Mouse (Mus musculus): ENCODE measurements at regions not wholly inside any gene's neighbourhood (a gene's known extent, or its start where the extent isn't known, plus 50 kb on each side); places are given as distances from the start of the nearest gene placed in this dataset.

GRCm38 (mm10) chr6:51168775-51169695 is 263.4 kb upstream of the Nfe2l3 start:
- Histone ChIP-seq H3K27ac (peak overlapping the region; percentile 87), H3K36me3 (replicated peaks) (no peaks in the 10 kb centered on the region), H3K4me3 (peak overlapping the region; percentile 50), H3K9me3 (no peaks in the 10 kb centered on the region), H3K4me1 (peaks cover 59% of the 10 kb centered on the region), H3K27me3 (ENCODE audit: poor library complexity, severe bottlenecking) (peaks cover 58% of the 10 kb centered on the region)
- DNase-seq (ENCODE audit: extremely low spot score, low spot score), result peak; percentile 62
- 2% methylated on average over 38 of the region's 38 CpGs for WGBS

- Histone ChIP-seq H3K4me1 (peaks cover 64% of the 10 kb centered on the region), H3K4me3 (peak overlapping the region; percentile 40), H3K27ac (peak overlapping the region; percentile 87), H3K9me3 (no peaks in the 10 kb centered on the region), H3K36me3 (replicated peaks) (no peaks in the 10 kb centered on the region), H3K27me3 (ENCODE audit: poor library complexity, severe bottlenecking) (peaks cover 67% of the 10 kb centered on the region)
- DNase-seq (ENCODE audit: extremely low spot score, low spot score), result peak; percentile 68
- under 1% methylated on average over 22 of the region's 22 CpGs for WGBS
These were observed 262.5 kb upstream of the Nfe2l3 start for GRCm38 (mm10) chr6:51169971-51170411.

- H3K27ac ChIP-seq, result peak overlapping the region; percentile 87
- peaks cover 71% of the 10 kb centered on the region for H3K27me3 ChIP-seq (ENCODE audit: poor library complexity, severe bottlenecking)
- peaks cover 63% of the 10 kb centered on the region for H3K4me1 ChIP-seq
- peak; percentile 67 for DNase-seq (ENCODE audit: extremely low spot score, low spot score)
- no peaks in the 10 kb centered on the region for H3K36me3 ChIP-seq (replicated peaks)
- H3K9me3 ChIP-seq, result no peaks in the 10 kb centered on the region
- peak overlapping the region; percentile 40 for H3K4me3 ChIP-seq
- 0% methylated on average over 11 of the region's 11 CpGs for WGBS
These were observed 262.1 kb upstream of the Nfe2l3 start for GRCm38 (mm10) chr6:51170414-51170813.

GRCm38 (mm10) chr6:51170871-51171270 is 261.6 kb upstream of the Nfe2l3 start:
- 0 out of 2 replicates have a peak overlapping the region, but pooled peaks have one; percentile 25 for H3K27ac ChIP-seq
- peaks cover 71% of the 10 kb centered on the region for H3K27me3 ChIP-seq (ENCODE audit: poor library complexity, severe bottlenecking)
- H3K4me1 ChIP-seq, result peaks cover 59% of the 10 kb centered on the region
- peak; percentile 72 for DNase-seq (ENCODE audit: extremely low spot score, low spot score)
- H3K36me3 ChIP-seq (replicated peaks), result no peaks in the 10 kb centered on the region
- WGBS, result under 1% methylated on average over 11 of the region's 11 CpGs
- 0 out of 2 replicates have a peak overlapping the region, but pooled peaks have one; percentile 40 for H3K4me3 ChIP-seq
- no peaks in the 10 kb centered on the region for H3K9me3 ChIP-seq

GRCm38 (mm10) chr6:51171761-51172160 is 260.7 kb upstream of the Nfe2l3 start:
- Histone ChIP-seq H3K36me3 (replicated peaks) (no peaks in the 10 kb centered on the region), H3K9me3 (no peaks in the 10 kb centered on the region), H3K27ac (peak overlapping the region; percentile 74), H3K4me1 (peaks cover 56% of the 10 kb centered on the region), H3K27me3 (ENCODE audit: poor library complexity, severe bottlenecking) (peaks cover 78% of the 10 kb centered on the region), H3K4me3 (peak overlapping the region; percentile 41; the same call in 1 of the 2 replicates)
- DNase-seq (ENCODE audit: extremely low spot score, low spot score), result peak; percentile 75
- under 1% methylated on average over 22 of the region's 22 CpGs for WGBS

- Histone ChIP-seq H3K27ac (peak overlapping the region; percentile 74), H3K27me3 (ENCODE audit: poor library complexity, severe bottlenecking) (peaks cover 80% of the 10 kb centered on the region), H3K9me3 (no peaks in the 10 kb centered on the region), H3K36me3 (replicated peaks) (no peaks in the 10 kb centered on the region), H3K4me1 (peaks cover 56% of the 10 kb centered on the region), H3K4me3 (peak overlapping the region; percentile 41)
- WGBS, result 2% methylated on average over 12 of the region's 12 CpGs
- DNase-seq (ENCODE audit: extremely low spot score, low spot score), result no peak
These were observed 260.1 kb upstream of the Nfe2l3 start for GRCm38 (mm10) chr6:51172331-51172791.

GRCm38 (mm10) chr6:51172856-51173619 is 259.4 kb upstream of the Nfe2l3 start:
- peak; percentile 90 for DNase-seq (ENCODE audit: extremely low spot score, low spot score)
- Histone ChIP-seq H3K36me3 (replicated peaks) (no peaks in the 10 kb centered on the region), H3K4me3 (peak overlapping the region; percentile 41), H3K9me3 (no peaks in the 10 kb centered on the region), H3K27me3 (ENCODE audit: poor library complexity, severe bottlenecking) (peaks cover 83% of the 10 kb centered on the region), H3K4me1 (peaks cover 59% of the 10 kb centered on the region), H3K27ac (peak overlapping the region; percentile 74)
- WGBS, result under 1% methylated on average over 25 of the region's 25 CpGs

GRCm38 (mm10) chr6:51173620-51174442 is 258.6 kb upstream of the Nfe2l3 start:
- under 1% methylated on average over 28 of the region's 28 CpGs for WGBS
- Histone ChIP-seq H3K4me3 (peak overlapping the region; percentile 41), H3K27me3 (ENCODE audit: poor library complexity, severe bottlenecking) (peaks cover 75% of the 10 kb centered on the region), H3K27ac (no peak overlapping the region), H3K36me3 (replicated peaks) (no peaks in the 10 kb centered on the region), H3K4me1 (peaks cover 51% of the 10 kb centered on the region), H3K9me3 (no peaks in the 10 kb centered on the region)
- DNase-seq (ENCODE audit: extremely low spot score, low spot score), result no peak

- H3K4me3 ChIP-seq, result peak overlapping the region; percentile 41; the same call in 1 of the 2 replicates
- WGBS, result under 1% methylated on average over 18 of the region's 18 CpGs
- H3K36me3 ChIP-seq (replicated peaks), result no peaks in the 10 kb centered on the region
- H3K9me3 ChIP-seq, result no peaks in the 10 kb centered on the region
- H3K27ac ChIP-seq, result no peak overlapping the region
- peak; percentile 47 for DNase-seq (ENCODE audit: extremely low spot score, low spot score)
- peaks cover 75% of the 10 kb centered on the region for H3K27me3 ChIP-seq (ENCODE audit: poor library complexity, severe bottlenecking)
- H3K4me1 ChIP-seq, result peaks cover 44% of the 10 kb centered on the region
These were observed 257.9 kb upstream of the Nfe2l3 start for GRCm38 (mm10) chr6:51174443-51175021.

- Histone ChIP-seq H3K9me3 (no peaks in the 10 kb centered on the region), H3K36me3 (replicated peaks) (no peaks in the 10 kb centered on the region), H3K4me1 (peaks cover 36% of the 10 kb centered on the region), H3K27ac (no peak overlapping the region), H3K4me3 (no peak overlapping the region), H3K27me3 (ENCODE audit: poor library complexity, severe bottlenecking) (peaks cover 80% of the 10 kb centered on the region)
- 6% methylated on average over 13 of the region's 13 CpGs for WGBS
- DNase-seq (ENCODE audit: extremely low spot score, low spot score), result no peak
These were observed 256.6 kb upstream of the Nfe2l3 start for GRCm38 (mm10) chr6:51175616-51176590.

Measured in forebrain, embryonic 10.5 days (tissue).